Mouse (Mus musculus) stomach, postnatal 0 days (tissue): ENCODE results near the gene Cops8. TPM values are rescaled to one million over a fixed set of nuclear protein-coding genes. Genes with fewer than 3 reads are reported as not detected.

ENCODE experiments used
- ATAC-seq: fragments of 200-750 bp; cut with Nextera tagmentation; 2 replicates; pipeline ENCODE4 v1.8.0; 2017; ENCODE audit not compliant: low FRiP score, low TSS enrichment
- DNase-seq: peaks from one replicate; pipeline ENCODE4 v3.0.0-alpha.2; 2016; ENCODE audit warnings: low spot score
- H3K27ac ChIP-seq: fragments of 300-500 bp; sonication (generic); replicated peaks from 2 replicates; pipeline ENCODE4 v1.5.1; 2014; ENCODE audit warnings: mild to moderate bottlenecking, control low read depth
- H3K27me3 ChIP-seq: fragments of 300-500 bp; sonication (generic); 2 replicates; pipeline ENCODE4 v1.6.1; 2014; ENCODE audit warnings: low read length; ENCODE audit not compliant: control insufficient read depth, insufficient read depth
- H3K36me3 ChIP-seq: fragments of 300-500 bp; sonication (generic); 2 replicates; pipeline ENCODE4 v1.6.1; 2014; ENCODE audit warnings: low read length, mixed read lengths; ENCODE audit not compliant: control insufficient read depth, insufficient read depth
- H3K4me1 ChIP-seq: fragments of 300-500 bp; sonication (generic); replicated peaks from 2 replicates; pipeline ENCODE4 v1.6.1; 2014; ENCODE audit warnings: antibody characterized with exemption; ENCODE audit not compliant: control insufficient read depth, insufficient read depth
- H3K4me2 ChIP-seq: fragments of 300-500 bp; sonication (generic); replicated peaks from 2 replicates; pipeline ENCODE4 v1.6.1; 2014; ENCODE audit warnings: low read depth, mild to moderate bottlenecking, control low read depth, moderate library complexity
- H3K4me3 ChIP-seq: fragments of 300-500 bp; sonication (generic); 2 replicates; pipeline ENCODE4 v1.5.1; 2014; ENCODE audit warnings: low read depth, low read length, control low read depth
- H3K9ac ChIP-seq: fragments of 300-500 bp; sonication (generic); 2 replicates; pipeline ENCODE4 v1.6.1; 2014; ENCODE audit warnings: mild to moderate bottlenecking, low read length, control low read depth, mixed read lengths
- H3K9me3 ChIP-seq: fragments of 300-500 bp; sonication (generic); 2 replicates; pipeline ENCODE4 v1.6.1; 2016; ENCODE audit warnings: low read length; ENCODE audit not compliant: control insufficient read depth
- CTCF ChIP-seq: IDR thresholded peaks from 2 replicates; pipeline ENCODE4 v1.5.1; 2016; ENCODE audit warnings: antibody characterized with exemption, low read depth, mild to moderate bottlenecking, moderate library complexity
- EP300 ChIP-seq: optimal IDR thresholded peaks from 2 replicates; pipeline ENCODE3; 2016; ENCODE audit warnings: antibody characterized with exemption
- WGBS: fragments of 180-500 bp; shearing (Covaris S2); extraction: QIAGEN DNeasy Blood & Tissue Kit; methylation state at CpG from one replicate; pipeline ENCODE4 v1.1.7; 2014; 5-methylcytosine and 5-hydroxymethylcytosine counted together
- polyA plus RNA-seq: library from polyadenylated mRNA; unstranded; fragments of >200 nt; fragmentation: Nextera tagmentation; extraction: Ambion mirVana; gene quantifications from 2 replicates; pipeline ENCODE4 v1.2.1, GENCODE M21; 2015

Cops8 gene
- polyA plus RNA-seq, 1 experiment from 2014 or later: 65.7 TPM

DNA sequence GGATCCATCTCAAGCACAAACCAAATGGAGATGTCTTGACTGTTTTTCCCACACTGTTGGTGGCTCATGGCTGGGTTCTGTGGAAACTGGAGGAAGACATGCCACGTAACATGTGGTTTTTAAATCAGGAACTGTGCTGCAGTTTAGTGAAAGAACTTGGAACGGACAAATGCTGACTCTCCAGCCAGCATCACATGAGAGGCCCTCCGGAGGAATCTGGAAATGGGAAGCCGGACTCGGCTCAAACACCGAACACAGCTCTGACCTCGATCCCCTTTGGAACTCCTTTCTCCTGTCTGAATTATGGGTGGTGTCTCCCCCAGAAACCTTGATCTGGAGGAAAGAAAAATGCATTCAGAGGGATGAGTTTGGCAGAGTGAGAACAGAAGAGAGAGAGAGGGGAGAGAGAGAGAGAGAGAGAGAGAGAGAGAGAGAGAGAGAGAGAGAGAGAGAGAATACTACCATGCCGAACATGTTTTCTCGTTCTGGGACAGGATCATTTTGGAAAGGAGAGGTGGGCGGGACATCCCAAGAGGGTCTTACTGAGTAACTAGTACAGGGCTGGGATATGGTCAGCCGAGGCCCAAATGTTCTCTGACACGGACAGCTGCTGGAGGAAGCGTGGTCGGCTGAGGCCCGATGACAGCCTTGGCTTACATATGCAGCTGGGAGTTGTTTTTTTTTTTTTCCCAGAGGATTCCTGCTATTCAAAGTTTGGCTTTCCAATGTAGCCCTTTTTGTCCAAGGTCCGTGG is 53.9 kb downstream of the Cops8 start:
- Histone ChIP-seq H3K27ac (peak overlapping the region; percentile 53; the same call in 1 of the 2 replicates), H3K4me3 (no peak overlapping the region), H3K4me2 (no peak overlapping the region), H3K9me3 (no peaks in the 10 kb centered on the region), H3K4me1 (no peaks in the 10 kb centered on the region), H3K9ac (no peak overlapping the region), H3K36me3 (no peaks in the 10 kb centered on the region), H3K27me3 (no peaks in the 10 kb centered on the region)
- TF ChIP-seq CTCF: no peak
- ATAC-seq: peak; percentile 72; the same call in 1 of the 2 replicates
- WGBS: 55% methylated on average over 16 of the region's 16 CpGs
- DNase-seq: no peak

GRCm38 (mm10) chr1:90657292-90658050 is 54.7 kb downstream of the Cops8 start:
- ATAC-seq: no peak

GRCm38 (mm10) chr1:90658581-90658980 is 55.8 kb downstream of the Cops8 start:
- DNase-seq: no peak
- Histone ChIP-seq H3K9ac (no peak overlapping the region), H3K36me3 (no peaks in the 10 kb centered on the region), H3K27ac (peak overlapping the region; percentile 24; the same call in 1 of the 2 replicates), H3K27me3 (no peaks in the 10 kb centered on the region), H3K4me1 (no peaks in the 10 kb centered on the region), H3K9me3 (no peaks in the 10 kb centered on the region), H3K4me2 (no peak overlapping the region), H3K4me3 (no peak overlapping the region)
- 69% methylated on average over 3 of the region's 3 CpGs for WGBS
- ATAC-seq: no peak
- no peak for TF ChIP-seq EP300
- no peak for TF ChIP-seq CTCF

More at GRCm38 (mm10) chr1:90657292-90658050, 54.7 kb downstream of the Cops8 start:
- H3K9ac ChIP-seq: no peak overlapping the region
- H3K27ac ChIP-seq: 0 out of 2 replicates have a peak overlapping the region, but pooled peaks have one; percentile 53
- no peak for TF ChIP-seq CTCF
- 70% methylated on average over 10 of the region's 10 CpGs for WGBS
- no peak overlapping the region for H3K4me2 ChIP-seq
- no peaks in the 10 kb centered on the region for H3K9me3 ChIP-seq
- H3K27me3 ChIP-seq: no peaks in the 10 kb centered on the region
- H3K4me3 ChIP-seq: no peak overlapping the region
- H3K36me3 ChIP-seq: no peaks in the 10 kb centered on the region
- H3K4me1 ChIP-seq: no peaks in the 10 kb centered on the region
- DNase-seq: no peak

GRCm38 (mm10) chr1:90660150-90660549 is 57.4 kb downstream of the Cops8 start:
- no peak overlapping the region for H3K27ac ChIP-seq
- peak; percentile 55; the same call in 1 of the 2 replicates for ATAC-seq
- no peaks in the 10 kb centered on the region for H3K36me3 ChIP-seq
- no peak overlapping the region for H3K4me3 ChIP-seq
- TF ChIP-seq EP300 (no peak), CTCF (no peak)
- 62% methylated on average over 7 of the region's 7 CpGs for WGBS
- no peaks in the 10 kb centered on the region for H3K4me1 ChIP-seq
- DNase-seq: no peak
- H3K9ac ChIP-seq: no peak overlapping the region
- no peaks in the 10 kb centered on the region for H3K9me3 ChIP-seq
- H3K27me3 ChIP-seq: no peaks in the 10 kb centered on the region
- no peak overlapping the region for H3K4me2 ChIP-seq

GRCm38 (mm10) chr1:90662491-90662890 is 59.7 kb downstream of the Cops8 start:
- H3K27ac ChIP-seq: peak overlapping the region; percentile 81
- peak; percentile 60; the same call in 1 of the 2 replicates for ATAC-seq

More at GRCm38 (mm10) chr1:90662491-90662890, 59.7 kb downstream of the Cops8 start:
- no peaks in the 10 kb centered on the region for H3K9me3 ChIP-seq
- no peaks in the 10 kb centered on the region for H3K4me1 ChIP-seq
- H3K9ac ChIP-seq: no peak overlapping the region
- H3K4me3 ChIP-seq: no peak overlapping the region
- 27% methylated on average over 6 of the region's 6 CpGs for WGBS
- H3K27me3 ChIP-seq: no peaks in the 10 kb centered on the region
- DNase-seq: no peak
- TF ChIP-seq CTCF (no peak), EP300 (no peak)
- H3K4me2 ChIP-seq: no peak overlapping the region
- H3K36me3 ChIP-seq: no peaks in the 10 kb centered on the region

Other genes starting within 250 kb of the Cops8 start
- gene Col6a3, start 241.0 kb downstream of the Cops8 start, polyA plus RNA-seq: 56.9 and 60.5 TPM in 2 replicates